9 mouse cellular contexts compared by ENCODE assay signal in the genomic region with DNA sequence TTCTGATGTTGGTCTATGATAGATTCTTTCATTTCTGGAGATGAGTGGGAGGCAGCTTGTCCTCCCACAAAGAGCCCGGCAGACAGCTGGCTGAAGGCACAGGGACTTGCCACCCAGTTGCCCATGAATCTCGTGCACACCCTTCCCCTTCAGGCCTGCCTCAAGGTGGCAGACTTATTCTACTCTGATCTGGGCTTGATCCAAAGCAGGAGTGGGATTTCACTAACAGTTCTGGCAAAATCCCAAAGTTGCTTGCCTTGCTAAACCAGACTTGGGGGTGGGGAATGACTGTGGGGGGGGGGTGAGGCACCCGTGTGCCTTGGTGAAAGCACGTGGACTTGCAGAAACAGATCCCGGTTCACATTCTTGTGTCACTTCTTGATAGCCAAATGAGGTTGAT. TPM values are rescaled to one million over a fixed set of nuclear protein-coding genes. Genes with fewer than 3 reads are reported as not detected.
A peak's percentile ranks its signal among the peaks of the same experiment; 100 is the strongest.
DNase-seq lines count a peak whose midpoint lies in the region; ATAC-seq and TF ChIP-seq lines count a peak whose summit lies in the region.
"Had no signal": no experiment of that assay in that cellular context is flagged by ENCODE, and none has a peak within 500 bp of the region (broad histone marks: within the 10 kb centered on the region; RNA-seq: fewer than 3 reads in every experiment).

No protein-coding gene starts in this region.

- H3K79me2 ChIP-seq in liver, adult 2 months (ENCODE audit: control insufficient read depth, insufficient read depth, low read length): no peaks in the 10 kb centered on the region

- 9% methylated on average over 5 of the region's 5 CpGs for WGBS in liver, adult 2 months
- 34% methylated on average over 5 of the region's 5 CpGs for WGBS in liver, embryonic 12.5 days (ENCODE audit: insufficient replicate concordance)
- 31% methylated on average over 5 of the region's 5 CpGs for WGBS in forebrain, embryonic 12.5 days
- 14% methylated on average over 5 of the region's 5 CpGs for WGBS in kidney, postnatal 0 days

- TF ChIP-seq CTCF in liver, adult 2 months (IDR thresholded peaks at IDR 0.05; ENCODE audit: low read depth, low read length): peak; percentile 72
- TF ChIP-seq CTCF in kidney, postnatal 0 days (IDR thresholded peaks at IDR 0.05; ENCODE audit: low read depth): peak; percentile 78

- no peaks in the 10 kb centered on the region for H3K27me3 ChIP-seq in liver, adult 2 months (ENCODE audit: control insufficient read depth, insufficient read depth, low read length)
- peaks cover 18% of the 10 kb centered on the region for H3K27me3 ChIP-seq in liver, embryonic 12.5 days (replicated peaks)
- no peaks in the 10 kb centered on the region; the same call in 1 of the 2 replicates for H3K27me3 ChIP-seq in forebrain, embryonic 12.5 days
- no peaks in the 10 kb centered on the region for H3K27me3 ChIP-seq in kidney, postnatal 0 days (ENCODE audit: insufficient read depth, low read length)
- H3K27me3 ChIP-seq: embryonic facial prominence, embryonic 15.5 days had no signal

- H3K9ac ChIP-seq in liver, adult 2 months (ENCODE audit: low read depth, low read length): no peak overlapping the region
- no peak overlapping the region for H3K9ac ChIP-seq in liver, embryonic 12.5 days
- no peak overlapping the region for H3K9ac ChIP-seq in forebrain, embryonic 12.5 days
- H3K9ac ChIP-seq in kidney, postnatal 0 days (ENCODE audit: low read depth, low read length): no peak overlapping the region
- H3K9ac ChIP-seq: embryonic facial prominence, embryonic 15.5 days had no signal

- no peaks in the 10 kb centered on the region for H3K9me3 ChIP-seq in liver, embryonic 12.5 days (replicated peaks)
- H3K9me3 ChIP-seq in forebrain, embryonic 12.5 days: no peaks in the 10 kb centered on the region
- no peaks in the 10 kb centered on the region for H3K9me3 ChIP-seq in kidney, postnatal 0 days (replicated peaks; ENCODE audit: low read length)
- H3K9me3 ChIP-seq: embryonic facial prominence, embryonic 15.5 days had no signal

- H3K4me3 ChIP-seq in liver, adult 2 months (ENCODE audit: insufficient read depth, low read depth, low read length): no peak overlapping the region
- no peak overlapping the region for H3K4me3 ChIP-seq in liver, embryonic 12.5 days
- no peak overlapping the region for H3K4me3 ChIP-seq in forebrain, embryonic 12.5 days (replicated peaks)
- no peak overlapping the region for H3K4me3 ChIP-seq in kidney, postnatal 0 days (replicated peaks; ENCODE audit: low read depth, low read length)
- H3K4me3 ChIP-seq: embryonic facial prominence, embryonic 15.5 days had no signal

- TF ChIP-seq POLR2A in liver, adult 2 months (IDR thresholded peaks at IDR 0.05; ENCODE audit: extremely low read depth, insufficient read depth, low read length): no peak

- peaks cover 4% of the 10 kb centered on the region; the same call in 1 of the 2 replicates for H3K4me1 ChIP-seq in liver, adult 2 months (ENCODE audit: control insufficient read depth, insufficient read depth, low read length)
- no peaks in the 10 kb centered on the region for H3K4me1 ChIP-seq in liver, embryonic 12.5 days
- 0 out of 2 replicates have a peak, but pooled peaks cover 2% of the 10 kb centered on the region for H3K4me1 ChIP-seq in forebrain, embryonic 12.5 days
- H3K4me1 ChIP-seq in kidney, postnatal 0 days (replicated peaks; ENCODE audit: insufficient read depth, low read length): no peaks in the 10 kb centered on the region

- no peak overlapping the region for H3K4me2 ChIP-seq in liver, embryonic 12.5 days
- no peak overlapping the region for H3K4me2 ChIP-seq in forebrain, embryonic 12.5 days
- H3K4me2 ChIP-seq in kidney, postnatal 0 days (ENCODE audit: low read length): no peak overlapping the region
- H3K4me2 ChIP-seq: embryonic facial prominence, embryonic 15.5 days had no signal

- H3K27ac ChIP-seq in liver, adult 2 months (replicated peaks; ENCODE audit: insufficient read depth, low read depth, low read length): no peak overlapping the region
- no peak overlapping the region for H3K27ac ChIP-seq in liver, embryonic 12.5 days
- H3K27ac ChIP-seq in forebrain, embryonic 12.5 days: no peak overlapping the region
- H3K27ac ChIP-seq in kidney, postnatal 0 days: no peak overlapping the region
- H3K27ac ChIP-seq: embryonic facial prominence, embryonic 15.5 days; macrophage had no signal

- peak; percentile 48 for DNase-seq in liver, adult 2 months (ENCODE audit: extremely low read depth, low read depth, low spot score)
- peak; percentile 85 for DNase-seq in brain, adult 2 months (ENCODE audit: low read depth, low spot score)
- peak; percentile 84 for DNase-seq in kidney, postnatal 0 days (ENCODE audit: low spot score)

- no peak for ATAC-seq in liver, embryonic 12.5 days
- 0 out of 2 replicates have a peak, but pooled peaks have one; percentile 68 for ATAC-seq in forebrain, embryonic 12.5 days (ENCODE audit: low FRiP score)
- no peak for ATAC-seq in kidney, postnatal 0 days (replicated peaks; ENCODE audit: low FRiP score, low read depth)
- ATAC-seq in megakaryocyte progenitor cell, adult 5-6 weeks (replicated peaks; ENCODE audit: poor library complexity): peak; percentile 82
- ATAC-seq in megakaryocyte, adult 5-6 weeks (ENCODE audit: poor library complexity, severe bottlenecking): no peak

- H3K36me3 ChIP-seq in liver, adult 2 months (ENCODE audit: control insufficient read depth, insufficient read depth, low read length): no peaks in the 10 kb centered on the region
- H3K36me3 ChIP-seq in liver, embryonic 12.5 days: no peaks in the 10 kb centered on the region
- H3K36me3 ChIP-seq in forebrain, embryonic 12.5 days (replicated peaks): no peaks in the 10 kb centered on the region
- H3K36me3 ChIP-seq in kidney, postnatal 0 days (ENCODE audit: insufficient read depth, low read length): no peaks in the 10 kb centered on the region
- H3K36me3 ChIP-seq: embryonic facial prominence, embryonic 15.5 days had no signal

RNA-seq across cellular contexts. Expression of a gene that starts 48.2 kb away (rescaled TPM):
- total RNA-seq in liver, adult 2 months (2014; rRNA removed): 1.0 and 1.7 TPM in 2 replicates
- 0.19 and 0.29 TPM in 2 replicates for polyA plus RNA-seq in liver, adult 2 months (2012; rRNA removed)
- 0.52 and 0.85 TPM in 2 replicates for polyA plus RNA-seq in liver, embryonic 12.5 days (2016; fragmentation: Nextera tagmentation; extraction: Ambion mirVana)
- polyA plus RNA-seq in forebrain, embryonic 12.5 days (2016; fragmentation: Nextera tagmentation; extraction: Ambion mirVana): 0.15 and 0.21 TPM in 2 replicates
- 0.14 TPM in 1 of 2 replicates, not detected in the other for polyA plus RNA-seq in kidney, postnatal 0 days (2015; fragmentation: Nextera tagmentation; extraction: Ambion mirVana)
- 0.17 and 0.37 TPM in 2 replicates for total RNA-seq in megakaryocyte progenitor cell, adult 5-6 weeks (2015)
- total RNA-seq in megakaryocyte progenitor cell, adult 5-6 weeks (2017): 0.41 and 0.67 TPM in 2 replicates
- total RNA-seq in megakaryocyte, adult 5-6 weeks (2015): 1.3 TPM in 1 of 2 replicates, not detected in the other
- total RNA-seq in megakaryocyte, adult 5-6 weeks (2017): 0.73 TPM in 1 of 2 replicates, not detected in the other

Comparison
In these comparisons a context has a peak if more than half of its experiments do, and no peak if none do; other contexts are left out.
1. ATAC-seq: peak in forebrain, embryonic 12.5 days (single experiment) and megakaryocyte progenitor cell, adult 5-6 weeks (single experiment); none in liver, embryonic 12.5 days (single experiment), kidney, postnatal 0 days (single experiment) and megakaryocyte, adult 5-6 weeks (single experiment).
2. Peak in every context shown above with its lines, with median percentiles within 50 percentile points of each other: DNase-seq.